9 mouse cellular contexts compared by ENCODE assay signal in the genomic region with DNA sequence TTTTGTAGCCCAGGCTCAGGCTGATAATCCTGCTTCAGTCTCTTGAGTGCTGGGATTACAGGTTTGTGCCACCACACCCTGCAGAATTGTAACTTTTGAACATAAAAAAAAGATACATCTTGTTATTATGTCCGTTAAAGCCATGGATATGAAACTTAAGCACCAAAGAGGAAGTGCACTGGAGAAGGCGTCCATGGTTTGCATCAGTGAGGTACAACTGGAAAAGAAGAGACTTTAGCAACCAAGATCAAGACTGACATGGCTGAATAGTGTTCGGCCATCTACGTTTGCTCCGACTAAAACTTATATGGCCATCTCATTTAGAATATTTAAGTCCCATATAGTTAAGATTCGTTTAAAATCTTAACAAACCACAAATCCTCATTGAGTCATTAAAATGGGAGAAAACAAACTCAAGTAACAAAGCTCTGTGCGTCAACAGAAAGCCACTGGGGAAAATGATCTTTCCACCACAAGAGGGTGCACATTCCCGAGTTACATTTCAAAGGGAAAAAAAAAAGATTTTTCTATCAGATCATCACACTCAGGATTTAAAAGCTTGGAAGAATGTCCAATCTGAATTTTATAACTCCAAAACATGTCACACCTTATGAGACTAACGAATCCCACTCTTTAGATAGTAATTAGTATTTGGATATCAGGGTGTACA. TPM values are rescaled to one million over a fixed set of nuclear protein-coding genes. Genes with fewer than 3 reads are reported as not detected.
DNase-seq lines count a peak whose midpoint lies in the region; ATAC-seq and TF ChIP-seq lines count a peak whose summit lies in the region.
"Had no signal": no experiment of that assay in that cellular context is flagged by ENCODE, and none has a peak within 500 bp of the region (broad histone marks: within the 10 kb centered on the region; RNA-seq: fewer than 3 reads in every experiment).

No protein-coding gene starts in this region.

- peak overlapping the region; percentile 38; the same call in 1 of the 2 replicates for H3K27ac ChIP-seq in kidney, adult 2 months (ENCODE audit: insufficient read depth, low read depth, low read length)
- H3K27ac ChIP-seq in kidney, embryonic 14.5 days (ENCODE audit: low read depth, low read length): no peak overlapping the region
- H3K27ac ChIP-seq in CH12.LX (ENCODE audit: insufficient read depth, low read depth): no peak overlapping the region
- no peak overlapping the region for H3K27ac ChIP-seq in heart, embryonic 11.5 days (ENCODE audit: low read depth, low read length)
- H3K27ac ChIP-seq: midbrain, embryonic 12.5 days had no signal

- no peak overlapping the region for H3K4me2 ChIP-seq in kidney, embryonic 14.5 days (replicated peaks; ENCODE audit: low read depth, low read length)
- H3K4me2 ChIP-seq in CH12.LX (ENCODE audit: insufficient read depth, low read depth, poor library complexity, severe bottlenecking): peak overlapping the region; percentile 95
- H3K4me2 ChIP-seq in heart, embryonic 11.5 days: peak overlapping the region; percentile 90; the same call in 1 of the 2 replicates
- H3K4me2 ChIP-seq: midbrain, embryonic 12.5 days had no signal

- peak; percentile 62 for DNase-seq in kidney, adult 2 months
- DNase-seq in CH12.LX (ENCODE audit: extremely low read depth) (peak; percentile 38), liver (peak; percentile 38)
- DNase-seq in adrenal gland, postnatal 14 days: peak; percentile 60
- DNase-seq in retina, postnatal 1 day: peak; percentile 65
- DNase-seq in spleen, postnatal 14 days (ENCODE audit: low spot score in 2 of 2): no peak

- H3K9me3 ChIP-seq in kidney, embryonic 14.5 days (ENCODE audit: control insufficient read depth, low read length): no peaks in the 10 kb centered on the region
- H3K9me3 ChIP-seq in CH12.LX (replicated peaks; ENCODE audit: low read length): no peaks in the 10 kb centered on the region
- H3K9me3 ChIP-seq in heart, embryonic 11.5 days (replicated peaks; ENCODE audit: control insufficient read depth, low read length): no peaks in the 10 kb centered on the region
- H3K9me3 ChIP-seq: midbrain, embryonic 12.5 days had no signal

- H3K4me1 ChIP-seq in kidney, adult 2 months (ENCODE audit: control insufficient read depth, insufficient read depth, low read length): no peaks in the 10 kb centered on the region; the same call in 1 of the 2 replicates
- H3K4me1 ChIP-seq in kidney, embryonic 14.5 days (ENCODE audit: control insufficient read depth, insufficient read depth, low read length): no peaks in the 10 kb centered on the region
- peaks cover 0 to 4% of the 10 kb centered on the region in 2 experiments; a peak in 2 of 4 replicates for H3K4me1 ChIP-seq in CH12.LX (ENCODE audit: control insufficient read depth in 1 of 2, insufficient read depth in 2 of 2)
- peaks cover 4% of the 10 kb centered on the region; the same call in 1 of the 2 replicates for H3K4me1 ChIP-seq in heart, embryonic 11.5 days (ENCODE audit: control insufficient read depth, insufficient read depth, low read length)

- no peaks in the 10 kb centered on the region for H3K27me3 ChIP-seq in kidney, adult 2 months (replicated peaks; ENCODE audit: control insufficient read depth, insufficient read depth, low read length)
- no peaks in the 10 kb centered on the region for H3K27me3 ChIP-seq in kidney, embryonic 14.5 days (ENCODE audit: control insufficient read depth, insufficient read depth, low read length)
- H3K27me3 ChIP-seq in CH12.LX (replicated peaks): no peaks in the 10 kb centered on the region
- no peaks in the 10 kb centered on the region for H3K27me3 ChIP-seq in heart, embryonic 11.5 days (ENCODE audit: control insufficient read depth, insufficient read depth, low read length)
- H3K27me3 ChIP-seq: midbrain, embryonic 12.5 days had no signal

- no peak overlapping the region for H3K4me3 ChIP-seq in kidney, adult 2 months (ENCODE audit: insufficient read depth, low read depth, low read length)
- no peak overlapping the region for H3K4me3 ChIP-seq in kidney, embryonic 14.5 days (ENCODE audit: low read length)
- H3K4me3 ChIP-seq in CH12.LX (replicated peaks in 1 of 3; ENCODE audit: low read depth in 2 of 3, low read length in 2 of 3, poor library complexity in 1 of 3): no peak overlapping the region
- H3K4me3 ChIP-seq in heart, embryonic 11.5 days (ENCODE audit: low read depth, low read length): no peak overlapping the region

- WGBS in kidney, adult 2 months: 31% methylated on average over 9 of the region's 9 CpGs
- 45% methylated on average over 9 of the region's 9 CpGs for WGBS in kidney, embryonic 14.5 days
- WGBS in heart, embryonic 11.5 days (ENCODE audit: insufficient replicate concordance): 36% methylated on average over 9 of the region's 9 CpGs

- in situ Hi-C loops in CH12.LX (cut with MboI; ENCODE audit: low pct_ligation_motif_present, low pct_unique_long_range_greater_than_20kb, low sequenced_read_pairs): no loop called here

- H3K36me3 ChIP-seq in kidney, adult 2 months (ENCODE audit: control insufficient read depth, insufficient read depth, low read length): no peaks in the 10 kb centered on the region
- H3K36me3 ChIP-seq in kidney, embryonic 14.5 days (ENCODE audit: control insufficient read depth, insufficient read depth, low read length): no peaks in the 10 kb centered on the region
- H3K36me3 ChIP-seq in CH12.LX (replicated peaks in 1 of 2; ENCODE audit: control insufficient read depth in 1 of 2, insufficient read depth in 1 of 2, low read length in 1 of 2): no peaks in the 10 kb centered on the region
- H3K36me3 ChIP-seq in heart, embryonic 11.5 days (ENCODE audit: control insufficient read depth, insufficient read depth, low read length): no peaks in the 10 kb centered on the region
- H3K36me3 ChIP-seq: midbrain, embryonic 12.5 days had no signal

- no peak overlapping the region for H3K9ac ChIP-seq in kidney, embryonic 14.5 days (ENCODE audit: low read depth, low read length)
- 0 out of 2 replicates have a peak overlapping the region, but pooled peaks have one; percentile 88 for H3K9ac ChIP-seq in CH12.LX (ENCODE audit: insufficient read depth, low read depth)
- H3K9ac ChIP-seq in heart, embryonic 11.5 days (ENCODE audit: low read depth, low read length): no peak overlapping the region
- H3K9ac ChIP-seq: midbrain, embryonic 12.5 days had no signal

- peak; percentile 77 for TF ChIP-seq RAD21 in CH12.LX (IDR thresholded peaks at IDR 0.05; ENCODE audit: low read depth, low read length)

- no peak for TF ChIP-seq EP300 in CH12.LX (IDR thresholded peaks at IDR 0.05; ENCODE audit: low read length)

- no peak for TF ChIP-seq POLR2A in kidney, adult 2 months (IDR thresholded peaks at IDR 0.05; ENCODE audit: low read depth, low read length)
- TF ChIP-seq POLR2A in CH12.LX (IDR thresholded peaks at IDR 0.05; ENCODE audit: low read depth, low read length): no peak

- dilution Hi-C loops in CH12.LX (cut with MboI; ENCODE audit: extremely low pct_ligation_motif_present, extremely low pct_unique_long_range_greater_than_20kb, low sequenced_read_pairs): no loop called here

- no peak for TF ChIP-seq CTCF in kidney, adult 2 months (conservative IDR thresholded peaks at IDR 0.05; ENCODE audit: insufficient read depth, insufficient read length, low read depth, low read length)
- TF ChIP-seq CTCF in CH12.LX (conservative IDR thresholded peaks at IDR 0.05 in 1 of 2, IDR thresholded peaks at IDR 0.05 in 1 of 2; ENCODE audit: low read depth in 2 of 2, low read length in 2 of 2): peak; percentile 21 to 75; a peak in 3 of 4 replicates

- peaks cover 27% of the 10 kb centered on the region for H3K79me2 ChIP-seq in CH12.LX (replicated peaks; ENCODE audit: control insufficient read depth, extremely low read depth, insufficient read depth, poor library complexity, severe bottlenecking)

- ATAC-seq in kidney, embryonic 14.5 days (ENCODE audit: low FRiP score, low TSS enrichment): no peak
- no peak for ATAC-seq in heart, embryonic 11.5 days (replicated peaks; ENCODE audit: insufficient number of reproducible peaks, low FRiP score, low TSS enrichment)

TF ChIP-seq in CH12.LX, 34 proteins besides CTCF, POLR2A, EP300 and RAD21:
- no peak for TF ChIP-seq PAX5 (IDR thresholded peaks at IDR 0.05; ENCODE audit: low read length)
- TF ChIP-seq NRF1 (IDR thresholded peaks at IDR 0.05; ENCODE audit: low read depth, low read length): no peak
- TF ChIP-seq SMC3 (IDR thresholded peaks at IDR 0.05; ENCODE audit: low read depth, low read length): peak; percentile 67
- TF ChIP-seq ZNF384 (IDR thresholded peaks at IDR 0.05; ENCODE audit: low read depth, low read length): peak; percentile 95
- TF ChIP-seq E2F4 (IDR thresholded peaks at IDR 0.05; ENCODE audit: insufficient replicate concordance, low read depth, low read length): 0 out of 2 replicates have a peak, but pooled peaks have one; percentile 31
- TF ChIP-seq POLR2AphosphoS2 (IDR thresholded peaks at IDR 0.05; ENCODE audit: low read depth, low read length): no peak
- TF ChIP-seq JUND (conservative IDR thresholded peaks at IDR 0.05; ENCODE audit: low read depth, low read length): 0 out of 2 replicates have a peak, but pooled peaks have one; percentile 16

RNA-seq across cellular contexts. Expression of a gene that starts 43.2 kb away (rescaled TPM):
- polyA plus RNA-seq in kidney, adult 2 months (2012; rRNA removed): 0.09 and 0.12 TPM in 2 replicates
- 0.43 and 0.46 TPM in 2 replicates for polyA plus RNA-seq in kidney, embryonic 14.5 days (2014; fragmentation: Nextera tagmentation; extraction: Ambion mirVana)
- total RNA-seq in CH12.LX (2012; rRNA removed): not detected in 2 replicates
- 0.12 and 0.26 TPM in 2 replicates for total RNA-seq in CH12.LX (2014; rRNA removed)
- polyA plus RNA-seq in CH12.LX (2012; ENCODE audit: insufficient read length, low read depth): 0.13 TPM in 1 of 2 replicates, not detected in the other
- total RNA-seq in adrenal gland, postnatal 14 days (2021): 0.26 and 0.41 TPM in 2 replicates
- polyA plus RNA-seq in heart, embryonic 11.5 days (2014; fragmentation: Nextera tagmentation; extraction: Ambion mirVana): 0.44 and 0.64 TPM in 2 replicates

RNA-seq across cellular contexts. Expression of a gene that starts 52.4 kb away (rescaled TPM):
- 5.0 and 5.3 TPM in 2 replicates for polyA plus RNA-seq in kidney, adult 2 months (2012; rRNA removed)
- polyA plus RNA-seq in kidney, embryonic 14.5 days (2014; fragmentation: Nextera tagmentation; extraction: Ambion mirVana): 15.3 and 16.1 TPM in 2 replicates
- 3.2 and 3.9 TPM in 2 replicates for total RNA-seq in CH12.LX (2012; rRNA removed)
- total RNA-seq in CH12.LX (2014; rRNA removed): 7.9 and 11.3 TPM in 2 replicates
- 5.7 and 7.5 TPM in 2 replicates for polyA plus RNA-seq in CH12.LX (2012; ENCODE audit: insufficient read length, low read depth)
- total RNA-seq in adrenal gland, postnatal 14 days (2021): 7.6 and 7.7 TPM in 2 replicates
- polyA plus RNA-seq in heart, embryonic 11.5 days (2014; fragmentation: Nextera tagmentation; extraction: Ambion mirVana): 14.3 and 16.1 TPM in 2 replicates

Comparison
In these comparisons a context has a peak if more than half of its experiments do, and no peak if none do; other contexts are left out.
1. DNase-seq: peak in kidney, adult 2 months (single experiment), CH12.LX (single experiment), adrenal gland, postnatal 14 days (single experiment), liver (single experiment) and retina, postnatal 1 day (single experiment); none in spleen, postnatal 14 days (0 of 2).